Mouse (Mus musculus) liver, adult 2 months (tissue): ENCODE measurements around the gene Ndrg2.

Source experiments
- CTCF ChIP-seq: fragments of 200-500 bp; IDR thresholded peaks from 2 replicates; pipeline ENCODE4 v1.5.1; 2011; ENCODE audit warnings: low read depth, low read length, control low read depth
- POLR2A ChIP-seq: fragments of 200-500 bp; IDR thresholded peaks from 2 replicates; pipeline ENCODE4 v1.6.1; 2011; ENCODE audit warnings: low read length, control low read depth; ENCODE audit not compliant: insufficient read depth; ENCODE audit errors: extremely low read depth

GRCm38 (mm10) chr14:51941577-51941976 lies 27.6 kb upstream of the Ndrg2 start:
- TF ChIP-seq CTCF (no peak), POLR2A (no peak)
